Mouse (Mus musculus): ENCODE data around the gene Lpin3.

Gene Lpin3

GRCm38 (mm10) chr2:160887859-160888258, 7.4 kb downstream of the Lpin3 start:
- DNase-seq: no peak

- no peak for DNase-seq
Measured at GRCm38 (mm10) chr2:160891045-160891444, 10.6 kb downstream of the Lpin3 start.

DNA sequence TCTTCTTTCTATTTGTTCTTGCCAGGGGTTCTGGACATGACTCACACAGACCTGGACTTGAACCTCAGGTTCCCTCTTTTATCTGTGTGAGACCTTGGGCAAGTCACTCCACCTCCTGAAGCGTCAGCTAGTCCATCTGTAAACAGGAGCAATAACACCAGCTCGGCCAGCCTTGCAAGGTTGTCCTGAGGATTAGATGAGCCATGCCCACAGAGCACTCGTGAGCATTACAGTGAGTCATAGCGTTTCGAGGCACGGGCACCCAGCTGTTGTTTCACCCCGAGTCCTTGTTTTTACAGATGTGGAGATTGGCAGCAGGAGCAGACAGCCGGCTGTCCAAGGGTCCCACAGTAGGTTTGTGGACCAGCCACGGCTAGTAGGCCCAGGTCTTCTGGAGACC, 11.2 kb downstream of the Lpin3 start:
- DNase-seq: no peak

- no peak for DNase-seq
Measured at GRCm38 (mm10) chr2:160901656-160902412, 21.4 kb downstream of the Lpin3 start.

DNA sequence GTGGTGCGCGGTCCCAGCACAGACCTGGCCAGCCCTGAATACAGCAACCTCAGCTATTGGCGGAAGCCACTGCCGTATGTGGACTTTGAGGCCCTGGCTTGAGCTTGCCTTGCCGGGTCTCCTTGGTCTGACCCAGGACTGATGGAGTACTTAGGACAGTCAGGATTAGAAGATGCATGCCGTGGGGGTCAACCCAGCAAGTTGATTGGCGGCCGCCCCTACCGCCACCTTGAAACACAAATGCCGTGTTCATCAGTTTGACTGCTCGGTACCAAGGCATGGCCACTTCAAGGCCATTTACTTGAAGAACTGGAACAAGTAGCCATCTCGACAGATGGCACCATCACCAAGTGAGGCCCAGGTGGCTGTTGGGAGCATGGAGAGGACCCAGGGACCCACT, 24.8 kb downstream of the Lpin3 start:
- DNase-seq: no peak

DNA sequence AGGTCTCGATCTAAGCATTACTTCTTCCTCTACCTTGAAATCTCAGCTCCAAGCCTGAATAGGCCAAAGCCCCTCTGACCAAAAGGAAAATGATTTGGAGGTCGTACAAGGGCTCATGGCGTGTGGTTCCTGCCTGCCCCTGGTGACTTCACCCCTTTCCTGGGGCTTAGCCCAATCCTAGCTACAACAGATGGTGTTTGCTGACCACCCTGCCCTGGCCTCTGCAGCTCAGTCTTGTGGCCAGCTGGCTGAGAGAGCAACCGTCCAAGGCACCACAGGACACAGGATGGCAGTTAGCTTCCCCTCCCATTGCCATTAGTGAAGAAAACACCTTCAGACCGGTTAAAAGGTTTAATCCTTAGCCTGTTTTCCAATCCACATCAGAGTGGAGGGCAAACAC, 25.6 kb downstream of the Lpin3 start:
- DNase-seq: no peak

DNA sequence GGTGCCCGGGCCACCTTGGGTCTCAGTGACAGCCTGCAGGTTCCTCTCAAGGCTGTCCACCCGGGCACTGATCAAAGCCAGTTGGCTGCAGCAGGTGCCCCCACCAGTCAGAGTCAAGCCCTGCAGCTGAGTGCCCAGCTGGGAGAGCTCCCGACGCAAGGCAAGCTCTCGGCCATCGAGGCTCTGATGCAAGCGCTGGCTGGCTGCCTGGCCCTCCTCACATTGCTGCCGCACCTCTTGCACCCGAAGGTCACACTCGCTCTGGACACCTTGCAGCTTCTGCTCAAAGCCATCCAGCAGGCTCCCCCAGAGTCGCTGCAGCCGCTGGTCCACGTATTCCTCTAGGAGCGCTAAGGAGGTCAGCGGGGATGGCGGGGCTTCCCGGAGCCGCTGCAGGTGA, 28.1 kb downstream of the Lpin3 start:
- no peak for DNase-seq

- DNase-seq: no peak
Measured at GRCm38 (mm10) chr2:160910633-160911032, 30.2 kb downstream of the Lpin3 start.

DNA sequence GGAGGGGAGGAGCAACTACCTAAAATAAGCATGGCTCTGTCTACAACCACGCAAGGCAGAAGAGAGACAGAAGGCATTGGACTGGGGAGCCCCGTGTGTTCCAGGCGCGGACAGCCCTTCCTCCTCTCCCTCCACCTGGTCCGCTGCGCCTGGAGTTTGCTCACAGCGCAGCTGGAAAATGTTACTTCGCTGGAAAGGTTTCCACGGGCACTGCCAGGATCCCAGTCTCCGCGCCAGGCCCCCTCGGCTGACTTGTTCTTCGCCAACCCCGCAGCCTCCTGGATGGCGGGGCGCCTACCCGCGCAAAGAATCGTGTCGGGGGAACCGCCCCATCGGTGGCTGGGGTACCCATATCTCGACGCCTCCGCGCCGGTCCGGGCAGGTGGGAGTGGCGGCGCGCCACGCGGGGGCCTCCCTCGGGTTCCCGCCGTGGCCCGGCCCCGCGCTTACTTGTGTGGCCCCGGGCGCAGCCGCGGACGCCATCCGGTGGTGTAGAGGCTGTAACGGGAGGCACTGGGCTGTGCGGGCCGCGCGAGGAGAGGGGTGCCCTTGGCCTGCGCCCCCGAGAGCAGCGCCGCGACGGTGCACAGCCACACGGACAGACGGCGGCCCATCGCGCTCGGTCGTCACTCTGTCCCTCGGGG, 31.2 kb downstream of the Lpin3 start:
- no peak for DNase-seq

- DNase-seq: no peak
Measured at GRCm38 (mm10) chr2:160912231-160912671, 31.8 kb downstream of the Lpin3 start, which contains the start of gene Emilin3. Gene Emilin3 (minus strand): TSS chr2:160912328.

DNA sequence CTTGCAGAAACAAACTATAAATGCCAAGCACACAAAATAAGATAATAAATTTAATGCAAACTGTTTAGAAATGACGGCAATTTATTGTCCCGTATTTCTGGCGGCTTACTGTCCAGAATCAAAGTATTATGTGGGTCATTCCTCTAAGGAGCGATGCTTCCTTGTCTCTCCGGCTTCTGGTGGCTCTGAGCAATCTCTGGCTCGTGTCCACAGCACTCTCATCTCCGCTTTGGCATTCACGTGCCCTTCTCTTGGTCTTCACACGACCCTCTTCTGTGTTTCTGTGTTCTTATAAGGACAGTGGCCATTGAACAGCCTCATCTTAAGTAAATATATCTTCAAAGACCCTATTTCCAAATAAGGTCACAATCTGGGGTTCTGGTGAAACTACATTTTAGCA, 34.2 kb downstream of the Lpin3 start:
- no peak for DNase-seq

DNA sequence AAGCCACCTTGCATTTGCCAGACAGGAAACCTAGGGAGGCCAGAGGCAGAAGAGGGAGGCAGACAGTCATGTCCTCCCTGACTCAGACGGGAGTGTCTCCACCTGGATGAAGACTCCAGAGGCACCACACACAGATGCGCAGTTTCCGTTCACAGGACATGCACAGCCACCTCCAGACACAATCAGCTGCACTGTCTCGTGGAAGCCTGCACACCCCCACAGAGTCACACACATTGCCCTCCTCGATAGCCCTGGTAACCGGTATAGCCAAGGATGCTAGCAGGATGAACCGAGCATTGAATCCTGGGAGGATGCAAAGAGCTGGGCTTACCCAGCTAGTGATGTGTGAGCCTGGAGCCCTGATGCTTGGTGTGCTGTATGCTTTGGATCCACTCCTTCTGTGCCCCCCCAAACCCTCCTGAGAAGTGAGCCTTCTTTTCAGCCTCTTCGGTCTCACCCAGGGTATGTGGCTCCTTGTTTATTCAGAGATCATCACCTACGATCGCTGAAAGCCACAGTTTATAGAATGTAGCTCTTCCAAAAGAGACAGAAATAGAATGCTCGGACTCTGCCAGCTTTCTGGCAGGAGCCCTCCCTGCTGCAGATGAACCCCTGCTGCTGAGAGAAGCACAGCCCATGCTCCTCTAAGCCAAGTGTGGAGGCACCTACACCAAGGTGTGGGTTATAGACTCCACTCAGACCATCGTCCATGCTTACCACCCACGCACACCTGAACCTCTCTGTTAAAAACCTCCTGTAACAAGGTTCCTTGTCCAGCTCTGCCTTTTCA, 35.5 kb downstream of the Lpin3 start:
- DNase-seq: no peak

GRCm38 (mm10) chr2:160916714-160917113, 36.2 kb downstream of the Lpin3 start:
- DNase-seq: no peak

DNA sequence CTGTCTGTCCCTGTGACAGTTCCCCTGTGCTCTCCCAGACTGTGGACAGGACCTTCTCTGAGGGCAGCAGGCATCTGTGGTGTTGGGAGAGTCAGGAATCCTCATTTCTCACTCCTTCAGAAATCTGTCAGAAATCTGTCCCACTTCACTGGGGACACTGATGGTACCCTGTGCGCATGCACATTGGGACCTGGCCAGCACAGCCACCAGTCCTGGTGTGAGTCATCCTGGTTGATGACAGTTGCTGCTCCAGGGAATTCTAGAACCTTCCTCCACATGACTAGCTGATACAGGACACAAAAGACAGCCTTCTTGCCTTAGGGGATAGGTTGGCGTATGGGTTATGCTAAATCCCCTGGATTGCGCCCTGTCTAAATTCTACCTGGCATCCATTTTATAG, 36.8 kb downstream of the Lpin3 start:
- DNase-seq: no peak

DNA sequence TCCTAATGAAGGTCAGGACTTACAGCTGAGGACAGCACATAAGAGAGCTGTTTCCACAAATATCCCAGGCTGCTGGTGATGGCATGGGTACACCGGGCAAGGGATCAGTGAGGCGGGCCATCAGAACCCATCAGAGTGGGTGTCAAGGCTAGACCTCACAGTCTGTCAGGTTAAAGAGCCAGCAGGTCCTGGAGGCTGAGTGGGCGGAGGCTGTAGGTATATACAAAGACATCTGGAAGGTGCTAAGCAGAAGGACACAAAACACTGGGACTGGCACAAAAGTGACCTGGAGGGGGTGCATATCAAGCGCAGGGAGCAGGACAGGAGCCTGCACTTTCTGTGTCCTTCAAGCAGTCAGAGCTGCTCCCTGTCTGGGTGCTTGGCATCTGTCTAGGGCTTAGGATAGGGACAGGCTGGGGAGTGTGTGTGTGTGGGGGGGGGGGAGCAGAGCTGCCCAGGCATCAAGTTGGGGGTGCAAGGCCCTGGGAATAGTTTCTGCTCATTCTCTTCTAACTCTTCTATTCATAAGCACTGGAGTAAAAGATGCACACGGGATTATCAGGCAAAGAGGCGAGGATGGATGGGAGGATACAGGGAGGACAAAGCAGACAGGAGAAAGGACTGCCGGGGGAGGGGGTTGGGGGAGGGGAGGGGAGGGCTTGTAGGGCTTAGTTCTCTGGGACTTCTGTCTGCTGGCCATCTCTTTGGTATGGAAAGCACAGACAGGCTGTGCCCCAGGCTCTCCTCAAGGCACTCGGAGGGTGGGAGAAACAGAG, 37.9 kb downstream of the Lpin3 start:
- no peak for DNase-seq

GRCm38 (mm10) chr2:160918930-160919215, 38.4 kb downstream of the Lpin3 start:
- no peak for DNase-seq

GRCm38 (mm10) chr2:160921285-160921684, 40.8 kb downstream of the Lpin3 start:
- no peak for DNase-seq

GRCm38 (mm10) chr2:160925203-160925602, 44.7 kb downstream of the Lpin3 start:
- DNase-seq: no peak

- DNase-seq: no peak
Measured at GRCm38 (mm10) chr2:160931378-160931777, 50.9 kb downstream of the Lpin3 start.

GRCm38 (mm10) chr2:160932325-160932724, 51.9 kb downstream of the Lpin3 start:
- DNase-seq: no peak

DNA sequence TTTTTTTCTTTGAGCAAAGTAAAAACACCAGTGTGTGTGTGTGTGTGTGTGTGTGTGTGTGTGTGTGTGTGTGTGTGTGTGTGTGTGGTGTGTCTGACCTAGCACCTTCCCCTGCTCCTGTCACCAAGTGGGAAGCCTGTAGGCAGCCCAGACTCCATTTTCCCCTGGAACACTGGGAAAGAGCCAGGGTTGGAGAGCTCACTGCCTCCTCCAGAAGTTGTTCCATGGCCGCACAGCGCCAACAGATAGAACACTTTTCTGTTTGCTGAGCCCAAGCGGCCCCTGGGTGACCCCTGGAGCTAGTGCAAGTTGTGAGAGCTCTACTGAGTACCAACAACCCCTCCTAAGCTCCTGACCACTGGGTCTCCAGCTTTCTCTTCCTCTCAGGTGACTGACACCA, 52.5 kb downstream of the Lpin3 start:
- no peak for DNase-seq

DNA sequence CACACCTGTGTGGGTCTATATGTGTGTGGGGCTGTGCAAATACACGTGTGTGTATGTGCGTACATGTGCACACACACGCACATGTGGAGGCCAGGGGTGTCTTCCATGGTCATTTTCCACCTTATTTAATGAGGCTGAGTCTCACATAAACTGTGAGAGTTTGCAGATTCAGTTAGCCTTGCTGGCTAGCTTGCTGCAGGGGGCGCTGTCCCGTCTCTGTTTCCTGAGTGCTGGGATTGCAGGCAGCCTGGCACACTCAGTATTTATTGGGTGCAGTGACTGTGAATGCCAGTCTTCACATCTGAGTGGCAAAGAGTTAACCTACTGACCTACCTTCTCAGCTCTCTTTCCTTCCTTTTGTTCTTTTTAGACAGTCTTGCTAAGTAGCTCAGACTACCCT, 53.4 kb downstream of the Lpin3 start:
- no peak for DNase-seq

- no peak for DNase-seq
Measured at GRCm38 (mm10) chr2:160934451-160934850, 54.0 kb downstream of the Lpin3 start.
